Mouse (Mus musculus): ENCODE data around the gene Nxn. TPM values are rescaled to one million over a fixed set of nuclear protein-coding genes. Genes with fewer than 3 reads are reported as not detected.

Nxn gene
- polyA plus RNA-seq, 1 experiment from 2014 or later, result 58.6 TPM

- Histone ChIP-seq H3K9ac (no peak overlapping the region), H3K36me3 (replicated peaks) (no peaks in the 10 kb centered on the region), H3K27me3 (no peaks in the 10 kb centered on the region), H3K27ac (no peak overlapping the region), H3K4me3 (replicated peaks) (no peak overlapping the region), H3K9me3 (no peaks in the 10 kb centered on the region), H3K4me2 (no peak overlapping the region), H3K4me1 (peaks cover 33% of the 10 kb centered on the region)
- 90% methylated on average over 8 of the region's 8 CpGs for WGBS
- no peak for ATAC-seq (ENCODE audit: low FRiP score)
These were observed 60.3 kb downstream of the Nxn start for GRCm38 (mm10) chr11:76338656-76339055.

GRCm38 (mm10) chr11:76337764-76338163 is 61.2 kb downstream of the Nxn start:
- H3K27ac ChIP-seq, result no peak overlapping the region
- H3K4me3 ChIP-seq (replicated peaks), result no peak overlapping the region
- H3K4me2 ChIP-seq, result no peak overlapping the region
- H3K9ac ChIP-seq, result no peak overlapping the region
- H3K9me3 ChIP-seq, result no peaks in the 10 kb centered on the region
- no peaks in the 10 kb centered on the region for H3K36me3 ChIP-seq (replicated peaks)
- H3K27me3 ChIP-seq, result no peaks in the 10 kb centered on the region
- WGBS, result 6% methylated on average over 7 of the region's 7 CpGs
- ATAC-seq (ENCODE audit: low FRiP score), result no peak
- peaks cover 25% of the 10 kb centered on the region for H3K4me1 ChIP-seq

- Histone ChIP-seq H3K4me3 (replicated peaks) (no peak overlapping the region), H3K9me3 (no peaks in the 10 kb centered on the region), H3K4me2 (no peak overlapping the region), H3K4me1 (peaks cover 29% of the 10 kb centered on the region), H3K9ac (no peak overlapping the region), H3K27ac (no peak overlapping the region), H3K36me3 (replicated peaks) (no peaks in the 10 kb centered on the region), H3K27me3 (no peaks in the 10 kb centered on the region)
- ATAC-seq (ENCODE audit: low FRiP score), result no peak
- WGBS, result 92% methylated on average over 9 of the region's 9 CpGs
These were observed 61.7 kb downstream of the Nxn start for GRCm38 (mm10) chr11:76337236-76337635.

- Histone ChIP-seq H3K36me3 (replicated peaks) (no peaks in the 10 kb centered on the region), H3K4me1 (peaks cover 25% of the 10 kb centered on the region), H3K9ac (no peak overlapping the region), H3K27me3 (no peaks in the 10 kb centered on the region), H3K9me3 (no peaks in the 10 kb centered on the region), H3K4me3 (replicated peaks) (no peak overlapping the region), H3K27ac (no peak overlapping the region), H3K4me2 (no peak overlapping the region)
- no peak for ATAC-seq (ENCODE audit: low FRiP score)
These were observed 62.7 kb downstream of the Nxn start for GRCm38 (mm10) chr11:76336224-76336623.

GRCm38 (mm10) chr11:76334966-76335365 is 64.0 kb downstream of the Nxn start:
- Histone ChIP-seq H3K9me3 (no peaks in the 10 kb centered on the region), H3K36me3 (replicated peaks) (no peaks in the 10 kb centered on the region), H3K27me3 (no peaks in the 10 kb centered on the region), H3K9ac (no peak overlapping the region), H3K4me1 (peaks cover 20% of the 10 kb centered on the region), H3K27ac (0 out of 2 replicates have a peak overlapping the region, but pooled peaks have one; percentile 21), H3K4me2 (no peak overlapping the region), H3K4me3 (replicated peaks) (no peak overlapping the region)
- no peak for ATAC-seq (ENCODE audit: low FRiP score)
- WGBS, result 25% methylated on average over 10 of the region's 10 CpGs

GRCm38 (mm10) chr11:76332240-76332639 is 66.7 kb downstream of the Nxn start:
- Histone ChIP-seq H3K9me3 (no peaks in the 10 kb centered on the region), H3K4me3 (replicated peaks) (no peak overlapping the region), H3K27me3 (no peaks in the 10 kb centered on the region), H3K27ac (0 out of 2 replicates have a peak overlapping the region, but pooled peaks have one; percentile 36), H3K9ac (no peak overlapping the region), H3K4me1 (peaks cover 33% of the 10 kb centered on the region), H3K4me2 (no peak overlapping the region), H3K36me3 (replicated peaks) (no peaks in the 10 kb centered on the region)
- WGBS, result 77% methylated on average over 5 of the region's 5 CpGs
- no peak for ATAC-seq (ENCODE audit: low FRiP score)

GRCm38 (mm10) chr11:76328522-76329290 is 70.2 kb downstream of the Nxn start:
- no peak for ATAC-seq (ENCODE audit: low FRiP score)
- Histone ChIP-seq H3K27me3 (no peaks in the 10 kb centered on the region), H3K4me3 (replicated peaks) (no peak overlapping the region), H3K9ac (no peak overlapping the region), H3K27ac (no peak overlapping the region), H3K9me3 (no peaks in the 10 kb centered on the region), H3K4me1 (peaks cover 52% of the 10 kb centered on the region), H3K4me2 (no peak overlapping the region), H3K36me3 (replicated peaks) (no peaks in the 10 kb centered on the region)
- 84% methylated on average over 2 of the region's 2 CpGs for WGBS

GRCm38 (mm10) chr11:76328084-76328483 is 70.9 kb downstream of the Nxn start:
- H3K4me3 ChIP-seq (replicated peaks), result no peak overlapping the region
- H3K9me3 ChIP-seq, result no peaks in the 10 kb centered on the region
- peak overlapping the region; percentile 63 for H3K27ac ChIP-seq
- no peaks in the 10 kb centered on the region for H3K36me3 ChIP-seq (replicated peaks)
- H3K27me3 ChIP-seq, result no peaks in the 10 kb centered on the region
- 53% methylated on average over 11 of the region's 11 CpGs for WGBS
- ATAC-seq (ENCODE audit: low FRiP score), result no peak
- no peak overlapping the region for H3K4me2 ChIP-seq
- H3K4me1 ChIP-seq, result peaks cover 52% of the 10 kb centered on the region
- H3K9ac ChIP-seq, result no peak overlapping the region

GRCm38 (mm10) chr11:76326672-76327071 is 72.3 kb downstream of the Nxn start:
- H3K4me2 ChIP-seq, result no peak overlapping the region
- no peaks in the 10 kb centered on the region for H3K27me3 ChIP-seq
- H3K9me3 ChIP-seq, result no peaks in the 10 kb centered on the region
- H3K4me3 ChIP-seq (replicated peaks), result no peak overlapping the region
- H3K36me3 ChIP-seq (replicated peaks), result no peaks in the 10 kb centered on the region
- WGBS, result 88% methylated on average over 6 of the region's 6 CpGs
- no peak for ATAC-seq (ENCODE audit: low FRiP score)
- peaks cover 52% of the 10 kb centered on the region for H3K4me1 ChIP-seq
- H3K27ac ChIP-seq, result no peak overlapping the region
- H3K9ac ChIP-seq, result no peak overlapping the region

GRCm38 (mm10) chr11:76326051-76326450 is 72.9 kb downstream of the Nxn start:
- H3K4me1 ChIP-seq, result peaks cover 52% of the 10 kb centered on the region
- H3K4me3 ChIP-seq (replicated peaks), result no peak overlapping the region
- WGBS, result 87% methylated on average over 2 of the region's 2 CpGs
- no peaks in the 10 kb centered on the region for H3K27me3 ChIP-seq
- no peak overlapping the region for H3K27ac ChIP-seq
- H3K36me3 ChIP-seq (replicated peaks), result peaks cover 2% of the 10 kb centered on the region; the same call in 1 of the 2 replicates
- no peak for ATAC-seq (ENCODE audit: low FRiP score)
- no peak overlapping the region for H3K9ac ChIP-seq
- H3K4me2 ChIP-seq, result no peak overlapping the region
- no peaks in the 10 kb centered on the region for H3K9me3 ChIP-seq

GRCm38 (mm10) chr11:76324801-76325200 is 74.1 kb downstream of the Nxn start:
- Histone ChIP-seq H3K27ac (0 out of 2 replicates have a peak overlapping the region, but pooled peaks have one; percentile 13), H3K4me1 (peaks cover 52% of the 10 kb centered on the region), H3K36me3 (replicated peaks) (peaks cover 8% of the 10 kb centered on the region), H3K27me3 (no peaks in the 10 kb centered on the region), H3K4me2 (no peak overlapping the region), H3K4me3 (replicated peaks) (no peak overlapping the region), H3K9ac (no peak overlapping the region), H3K9me3 (0 out of 2 replicates have a peak, but pooled peaks cover 3% of the 10 kb centered on the region)
- no peak for ATAC-seq (ENCODE audit: low FRiP score)
- 43% methylated on average over 9 of the region's 9 CpGs for WGBS

GRCm38 (mm10) chr11:76324207-76324606 is 74.7 kb downstream of the Nxn start:
- Histone ChIP-seq H3K27ac (peak overlapping the region; percentile 66), H3K4me1 (peaks cover 52% of the 10 kb centered on the region)
- 22% methylated on average over 9 of the region's 9 CpGs for WGBS

GRCm38 (mm10) chr11:76322939-76323338 is 76.0 kb downstream of the Nxn start:
- Histone ChIP-seq H3K4me3 (replicated peaks) (no peak overlapping the region), H3K27ac (no peak overlapping the region), H3K9me3 (0 out of 2 replicates have a peak, but pooled peaks cover 3% of the 10 kb centered on the region), H3K9ac (no peak overlapping the region), H3K4me1 (peaks cover 43% of the 10 kb centered on the region), H3K4me2 (no peak overlapping the region), H3K27me3 (no peaks in the 10 kb centered on the region), H3K36me3 (replicated peaks) (peaks cover 8% of the 10 kb centered on the region)
- WGBS, result 80% methylated on average over 5 of the region's 5 CpGs
- no peak for ATAC-seq (ENCODE audit: low FRiP score)

More at GRCm38 (mm10) chr11:76324207-76324606, 74.7 kb downstream of the Nxn start:
- 0 out of 2 replicates have a peak, but pooled peaks cover 3% of the 10 kb centered on the region for H3K9me3 ChIP-seq
- ATAC-seq (ENCODE audit: low FRiP score), result no peak
- no peak overlapping the region for H3K4me2 ChIP-seq
- H3K27me3 ChIP-seq, result no peaks in the 10 kb centered on the region
- no peak overlapping the region for H3K4me3 ChIP-seq (replicated peaks)
- peaks cover 8% of the 10 kb centered on the region for H3K36me3 ChIP-seq (replicated peaks)
- no peak overlapping the region for H3K9ac ChIP-seq
